Mouse (Mus musculus) CH12.LX (cell line): ENCODE measurements around the gene Rpp25l.

Experiments
- CTCF ChIP-seq, 2 experiments: IDR thresholded peaks in 1 of 2; conservative IDR thresholded peaks in 1 of 2; 2 replicates each; pipeline ENCODE4 v1.5.1; 2011 to 2012; ENCODE audit warnings: low read depth in 2 of 2, low read length in 2 of 2, improper control_type of control experiment in 1 of 2, inconsistent platforms in 1 of 2, mild to moderate bottlenecking in 1 of 2, moderate library complexity in 1 of 2
- TCF12 ChIP-seq: IDR thresholded peaks from 2 replicates; pipeline ENCODE4 v1.6.1; 2014; ENCODE audit warnings: low read depth, mild to moderate bottlenecking, inconsistent platforms, low read length, improper control_type of control experiment
- USF2 ChIP-seq: conservative IDR thresholded peaks from 2 replicates; pipeline ENCODE4 v1.6.1; 2011; ENCODE audit warnings: low read depth, low read length, improper control_type of control experiment

GRCm38 (mm10) chr4:41707011-41707535 lies 6.3 kb downstream of the Rpp25l start:
- TF ChIP-seq CTCF (conservative IDR thresholded peaks at IDR 0.05 in 1 of 2, IDR thresholded peaks at IDR 0.05 in 1 of 2; ENCODE audit: low read depth in 2 of 2, low read length in 2 of 2) = peak in 1 of 2 experiments; percentile 69; a peak in 2 of 4 replicates
- 0 out of 2 replicates have a peak, but pooled peaks have one; percentile 19 for TF ChIP-seq TCF12
- TF ChIP-seq USF2 = no peak
